Comparison of ENCODE assay signal across 28 mouse cellular contexts in the genomic region with DNA sequence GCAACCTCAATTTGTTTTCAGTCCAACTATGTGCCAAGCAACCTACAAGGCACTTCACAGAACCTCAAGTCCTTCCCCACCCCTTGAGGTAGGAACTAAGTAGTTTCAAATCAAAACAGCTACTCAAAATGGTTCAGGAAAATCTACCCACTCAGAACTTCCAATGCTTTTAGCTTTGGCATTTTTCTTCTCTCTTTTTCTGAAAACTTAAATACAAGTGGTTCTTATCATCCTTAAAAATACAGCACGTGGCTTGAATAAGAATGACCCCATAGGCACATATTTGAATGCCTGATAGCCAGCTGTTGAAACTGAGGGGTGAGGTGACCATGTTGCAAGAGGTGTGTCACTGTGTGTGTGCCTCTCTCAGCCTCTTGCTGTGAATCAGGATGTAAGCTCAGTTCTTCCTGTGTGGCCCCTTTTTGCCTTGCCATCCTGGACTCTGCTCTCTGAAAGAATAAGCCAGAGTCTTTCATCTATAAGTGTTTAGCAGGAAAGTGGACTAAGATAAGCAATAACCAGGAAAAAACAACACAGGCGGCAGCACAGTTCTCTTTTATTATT. TPM values are rescaled to one million over a fixed set of nuclear protein-coding genes. Genes with fewer than 3 reads are reported as not detected.
DNase-seq lines count a peak whose midpoint lies in the region; ATAC-seq and TF ChIP-seq lines count a peak whose summit lies in the region.
"Had no signal": no experiment of that assay in that cellular context is flagged by ENCODE, and none has a peak within 500 bp of the region (broad histone marks: within the 10 kb centered on the region; RNA-seq: fewer than 3 reads in every experiment).

No protein-coding gene starts in this region.

- H3K9me3 ChIP-seq in intestine, embryonic 15.5 days: no peaks in the 10 kb centered on the region
- H3K9me3 ChIP-seq in intestine, postnatal 0 days (ENCODE audit: control insufficient read depth): no peaks in the 10 kb centered on the region
- H3K9me3 ChIP-seq: embryonic facial prominence, embryonic 13.5 days; embryonic facial prominence, embryonic 15.5 days; forebrain, embryonic 10.5 days; forebrain, embryonic 12.5 days; G1E had no signal

- peak; percentile 60 for ATAC-seq in intestine, embryonic 15.5 days
- ATAC-seq in intestine, postnatal 0 days: peak; percentile 72
- ATAC-seq: activated CD4-positive, CD25-positive, alpha-beta regulatory T cell, adult 4 months; CD4-positive, CD25-positive, alpha-beta regulatory T cell, adult 4 months; forebrain, embryonic 14.5 days; forebrain, embryonic 16.5 days; Patski had no signal

- no peaks in the 10 kb centered on the region for H3K27me3 ChIP-seq in intestine, embryonic 15.5 days (replicated peaks)
- H3K27me3 ChIP-seq in intestine, postnatal 0 days (replicated peaks; ENCODE audit: control insufficient read depth, insufficient read depth, low read length): no peaks in the 10 kb centered on the region
- H3K27me3 ChIP-seq: CH12.LX; embryonic facial prominence, embryonic 13.5 days; embryonic facial prominence, embryonic 15.5 days; forebrain, embryonic 12.5 days; Patski had no signal

- no peak overlapping the region for H3K4me3 ChIP-seq in intestine, embryonic 15.5 days (replicated peaks)
- H3K4me3 ChIP-seq in intestine, postnatal 0 days (ENCODE audit: low read depth, low read length): no peak overlapping the region
- H3K4me3 ChIP-seq: embryonic facial prominence, embryonic 13.5 days; embryonic facial prominence, embryonic 15.5 days; erythroblast, embryonic 14.5 days; forebrain, embryonic 10.5 days; forebrain, embryonic 12.5 days had no signal

- no peak overlapping the region; the same call in 1 of the 2 replicates for H3K27ac ChIP-seq in intestine, embryonic 15.5 days
- H3K27ac ChIP-seq in intestine, postnatal 0 days (ENCODE audit: low read depth, low read length): no peak overlapping the region
- H3K27ac ChIP-seq: embryonic facial prominence, embryonic 13.5 days; embryonic facial prominence, embryonic 15.5 days; forebrain, embryonic 10.5 days; forebrain, embryonic 12.5 days had no signal

- H3K4me2 ChIP-seq in intestine, embryonic 15.5 days (replicated peaks): no peak overlapping the region
- H3K4me2 ChIP-seq in intestine, postnatal 0 days (replicated peaks; ENCODE audit: low read depth): no peak overlapping the region
- H3K4me2 ChIP-seq: embryonic facial prominence, embryonic 13.5 days; embryonic facial prominence, embryonic 15.5 days; forebrain, embryonic 12.5 days had no signal

- no peak overlapping the region for H3K9ac ChIP-seq in intestine, embryonic 15.5 days
- H3K9ac ChIP-seq in intestine, postnatal 0 days (ENCODE audit: low read depth, low read length): no peak overlapping the region
- H3K9ac ChIP-seq: embryonic facial prominence, embryonic 13.5 days; embryonic facial prominence, embryonic 15.5 days; forebrain, embryonic 12.5 days had no signal

- H3K36me3 ChIP-seq in intestine, embryonic 15.5 days: no peaks in the 10 kb centered on the region
- peaks cover 13% of the 10 kb centered on the region for H3K36me3 ChIP-seq in intestine, postnatal 0 days (ENCODE audit: control insufficient read depth, insufficient read depth)

- TF ChIP-seq CTCF in intestine, postnatal 0 days (IDR thresholded peaks at IDR 0.05; ENCODE audit: low read depth): no peak

- WGBS in intestine, embryonic 15.5 days: 77% methylated on average over 2 of the region's 2 CpGs
- WGBS in intestine, postnatal 0 days: 48% methylated on average over 2 of the region's 2 CpGs

- DNase-seq in 416B (ENCODE audit: low read depth): peak; percentile 42
- DNase-seq in cerebellum, adult 11 months: no peak
- DNase-seq in testis, postnatal 14 days (ENCODE audit: low spot score): no peak
- DNase-seq: adrenal gland, adult 8-10 months; adrenal gland, postnatal 14 days; adrenal gland, postnatal 36 days; B cell, adult 2 months; cerebellum, adult 18-20 months; cerebellum, adult 8-10 months; cerebellum, adult 9-11 months; cerebellum, postnatal 14 days; cerebellum, postnatal 36 days; embryo, embryonic 11 days had no signal

- no peaks in the 10 kb centered on the region for H3K4me1 ChIP-seq in intestine, embryonic 15.5 days (replicated peaks)
- no peaks in the 10 kb centered on the region; the same call in 1 of the 2 replicates for H3K4me1 ChIP-seq in intestine, postnatal 0 days (replicated peaks; ENCODE audit: control insufficient read depth, insufficient read depth, low read length)
- H3K4me1 ChIP-seq: embryonic facial prominence, embryonic 15.5 days; forebrain, embryonic 10.5 days; forebrain, embryonic 12.5 days had no signal

RNA-seq across cellular contexts. Expression of a gene that starts 50.5 kb away (rescaled TPM):
- polyA plus RNA-seq in intestine, embryonic 15.5 days (2015; fragmentation: Nextera tagmentation; extraction: Ambion mirVana): not detected in 2 replicates
- not detected in 2 replicates for polyA plus RNA-seq in intestine, postnatal 0 days (2015; fragmentation: Nextera tagmentation; extraction: Ambion mirVana)
- polyA plus RNA-seq: activated CD4-positive, CD25-positive, alpha-beta regulatory T cell, adult 4 months; CD4-positive, CD25-positive, alpha-beta regulatory T cell, adult 4 months; embryonic facial prominence, embryonic 11.5 days; erythroblast, embryonic 14.5 days; forebrain, embryonic 10.5 days; G1E had no signal
